Mouse (Mus musculus) cerebellum, adult 11 months (tissue): ENCODE results near the gene Syn1.

ENCODE experiments used
- DNase-seq: peaks from one replicate; pipeline ENCODE4 v3.0.0; 2022

The Syn1 gene

GRCm38 (mm10) chrX:20862105-20863065 is 58.4 kb downstream of the Syn1 start:
- DNase-seq = no peak

- DNase-seq = no peak
Observed at GRCm38 (mm10) chrX:20861453-20862104, 59.2 kb downstream of the Syn1 start.

- DNase-seq = no peak
Observed at GRCm38 (mm10) chrX:20853794-20854193, 67.0 kb downstream of the Syn1 start.

GRCm38 (mm10) chrX:20848256-20848984 is 72.4 kb downstream of the Syn1 start:
- DNase-seq = peak; percentile 88

- DNase-seq = no peak
Observed at GRCm38 (mm10) chrX:20847816-20848215, 73.0 kb downstream of the Syn1 start.

- no peak for DNase-seq
Observed at GRCm38 (mm10) chrX:20847232-20847631, 73.6 kb downstream of the Syn1 start.

- peak; percentile 45 for DNase-seq
Observed at GRCm38 (mm10) chrX:20828934-20829333, 91.9 kb downstream of the Syn1 start.

- DNase-seq = peak; percentile 56
Observed at GRCm38 (mm10) chrX:20819708-20820426, 100.9 kb downstream of the Syn1 start.

- DNase-seq = peak; percentile 79
Observed at GRCm38 (mm10) chrX:20819204-20819628, 101.6 kb downstream of the Syn1 start.

- DNase-seq = peak; percentile 25
Observed at GRCm38 (mm10) chrX:20816974-20817373, 103.8 kb downstream of the Syn1 start.
